Mouse (Mus musculus): ENCODE data around the gene Gm18336. TPM values are rescaled to one million over a fixed set of nuclear protein-coding genes. Genes with fewer than 3 reads are reported as not detected.
"Not testable (repeated sequence)": the region's sequence is repeated elsewhere in the genome, so short reads cannot be mapped to it uniquely, and the experiment has no call there.

The Gm18336 gene
- not detected for total RNA-seq (2021)

GRCm38 (mm10) chrX:73398636-73399035 is at the start of gene Gm18336:
TSS of gene Gm18336 (minus strand) at chrX:73398736.
- DNase-seq; intact Hi-C loops (cut with DNase I): not testable (repeated sequence)

DNA sequence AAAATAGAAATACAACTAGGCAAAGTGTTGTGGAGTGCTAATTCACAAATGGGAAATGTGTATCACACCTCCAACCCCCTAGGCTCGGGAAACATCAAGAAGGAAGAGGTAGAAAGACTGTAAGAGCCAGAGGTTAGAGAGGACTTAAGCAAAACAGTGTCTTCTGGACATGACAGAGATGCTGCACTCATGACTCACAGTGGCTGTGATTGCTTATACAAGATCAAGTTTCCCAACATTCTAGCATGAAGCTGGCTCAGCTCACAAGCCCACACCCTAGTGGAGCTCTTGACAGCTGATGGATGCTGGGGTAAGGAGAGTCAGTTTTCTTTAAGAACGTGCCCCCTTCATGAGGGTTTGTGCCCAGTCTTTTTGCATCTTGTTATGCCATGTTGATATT is 42.9 kb upstream of the Gm18336 start:
- no peak for DNase-seq
- intact Hi-C loops (cut with DNase I), result no loop called here

GRCm38 (mm10) chrX:73435252-73435651 is 36.7 kb upstream of the Gm18336 start, which contains the start of gene Trex2:
TSS of gene Trex2 (minus strand) at chrX:73435344.
- intact Hi-C loops (cut with DNase I), result no loop called here
- no peak for DNase-seq

DNA sequence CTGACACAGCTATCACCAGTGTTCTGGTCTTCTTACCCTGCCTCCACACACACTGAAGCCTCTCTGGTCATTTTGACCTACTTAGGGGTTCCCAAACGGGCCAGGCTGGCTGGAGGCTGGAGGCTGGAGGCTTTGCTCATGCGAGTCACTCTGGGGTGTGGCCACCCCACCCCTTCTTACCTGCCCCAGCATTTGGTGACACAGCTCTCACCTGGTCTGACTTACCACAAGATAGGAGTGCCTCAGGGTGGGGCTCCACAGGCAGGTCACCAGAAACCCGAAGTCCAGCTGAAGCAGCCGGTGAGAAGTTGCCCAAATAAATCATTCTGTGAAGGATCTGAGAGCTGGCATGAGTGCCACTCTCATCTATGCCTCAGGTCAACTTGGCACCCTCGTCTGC is 34.3 kb upstream of the Gm18336 start:
- DNase-seq, result no peak
- intact Hi-C loops (cut with DNase I), result no loop called here

- DNase-seq, result no peak
- intact Hi-C loops (cut with DNase I), result loop anchor here (1.0 kb wide), 1 partner anchor 118 kb away; no protein-coding TSS in a partner anchor
Measured at GRCm38 (mm10) chrX:73430036-73430435, 31.5 kb upstream of the Gm18336 start.

GRCm38 (mm10) chrX:73412767-73413166 is 14.2 kb upstream of the Gm18336 start:
- intact Hi-C loops (cut with DNase I), result no loop called here
- no peak for DNase-seq

- intact Hi-C loops (cut with DNase I), result no loop called here
- no peak for DNase-seq
Measured at GRCm38 (mm10) chrX:73410880-73411517, 12.5 kb upstream of the Gm18336 start, which contains the start of gene Zfp92. TSS of gene Zfp92 (plus strand) at chrX:73411096.

- DNase-seq, result no peak
- intact Hi-C loops (cut with DNase I), result no loop called here
Measured at GRCm38 (mm10) chrX:73401616-73402015, 3.1 kb upstream of the Gm18336 start.

GRCm38 (mm10) chrX:73400951-73401350 is 2.4 kb upstream of the Gm18336 start:
- DNase-seq, result no peak
- intact Hi-C loops (cut with DNase I), result no loop called here

DNA sequence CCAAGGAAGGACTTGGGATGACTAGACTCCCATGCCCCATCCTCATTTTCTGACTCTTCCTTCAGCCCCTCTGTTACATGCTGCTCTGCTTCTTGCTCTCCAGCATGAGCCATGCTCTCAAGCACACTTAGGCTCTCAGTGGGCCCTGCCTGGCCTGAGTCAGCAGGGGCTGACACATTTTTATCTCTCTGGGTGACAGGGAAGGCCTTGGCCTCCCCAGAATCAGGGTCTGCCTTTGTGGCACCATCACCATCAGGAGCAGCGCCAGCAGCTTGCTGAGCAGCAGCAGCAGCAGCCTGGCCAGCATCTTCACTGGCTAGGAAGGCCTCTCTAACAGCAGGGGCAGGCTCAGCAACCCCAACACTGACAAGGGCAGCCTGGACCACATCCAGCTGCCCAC is 2.1 kb downstream of the Gm18336 start:
- intact Hi-C loops (cut with DNase I), result no loop called here
- no peak for DNase-seq

DNA sequence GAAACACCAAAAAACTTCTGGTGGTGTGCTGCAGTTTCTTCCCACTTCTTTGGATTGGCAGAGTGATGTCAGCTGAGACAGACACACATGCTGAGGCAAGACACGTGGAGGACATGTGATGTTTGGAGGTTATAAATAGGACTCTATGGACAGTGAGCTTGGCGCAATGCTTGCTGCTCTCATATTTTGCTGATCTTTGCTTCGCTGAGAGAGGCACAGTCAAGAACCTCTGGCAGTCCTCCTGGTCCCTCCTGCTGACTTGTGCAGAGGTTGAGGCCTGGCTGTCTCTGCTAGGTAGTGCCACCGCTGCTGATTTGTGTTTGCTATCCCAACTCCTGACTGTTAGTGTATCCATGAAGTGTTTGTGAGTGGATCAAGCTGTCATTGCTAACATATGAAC is 7.1 kb downstream of the Gm18336 start:
- intact Hi-C loops (cut with DNase I), result no loop called here
- no peak for DNase-seq

GRCm38 (mm10) chrX:73384924-73385323 is 13.6 kb downstream of the Gm18336 start:
- intact Hi-C loops (cut with DNase I), result no loop called here
- no peak for DNase-seq

DNA sequence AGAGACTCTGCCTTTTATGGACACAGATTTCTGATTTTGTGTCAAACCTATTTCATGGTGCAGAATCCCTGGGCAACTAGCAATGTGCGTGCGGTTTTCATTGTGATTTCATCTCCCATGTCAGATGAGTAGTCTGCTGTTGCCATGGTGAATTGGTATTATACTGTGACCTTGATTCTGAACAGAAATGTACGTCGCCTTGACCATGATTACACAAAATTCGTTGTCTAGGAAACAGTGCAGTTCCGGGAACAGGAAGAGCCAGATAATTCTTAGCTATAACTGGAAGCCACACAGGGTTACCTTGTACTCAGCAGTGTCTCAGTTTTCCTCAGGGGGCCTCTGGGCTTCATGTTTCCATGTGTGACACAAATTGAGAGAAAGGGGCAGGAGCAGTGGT is 14.1 kb downstream of the Gm18336 start:
- no peak for DNase-seq
- intact Hi-C loops (cut with DNase I), result no loop called here

- intact Hi-C loops (cut with DNase I), result no loop called here
Measured at GRCm38 (mm10) chrX:73363291-73363690, 35.2 kb downstream of the Gm18336 start.

DNA sequence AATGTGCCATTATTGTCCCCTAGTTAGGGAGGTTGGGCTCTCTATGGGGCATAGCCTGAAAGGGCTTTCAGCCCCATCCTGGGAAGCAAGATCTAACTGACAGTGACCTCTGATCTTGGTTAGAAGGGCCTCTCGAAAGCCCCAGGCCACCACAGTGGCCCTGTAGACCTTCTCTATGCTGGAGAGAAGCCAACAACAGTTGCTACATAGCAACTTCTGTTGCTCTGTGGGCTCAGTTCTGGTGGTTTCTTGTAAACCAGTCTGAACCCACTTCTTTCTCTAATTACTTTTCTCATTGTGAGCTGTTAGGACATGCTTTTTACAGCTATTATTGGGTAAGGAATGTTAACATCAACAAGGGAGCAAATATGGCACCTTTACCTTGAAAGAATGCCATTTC is 41.8 kb downstream of the Gm18336 start:
- intact Hi-C loops (cut with DNase I), result no loop called here

More at GRCm38 (mm10) chrX:73363291-73363690, 35.2 kb downstream of the Gm18336 start:
- no peak for DNase-seq

DNA sequence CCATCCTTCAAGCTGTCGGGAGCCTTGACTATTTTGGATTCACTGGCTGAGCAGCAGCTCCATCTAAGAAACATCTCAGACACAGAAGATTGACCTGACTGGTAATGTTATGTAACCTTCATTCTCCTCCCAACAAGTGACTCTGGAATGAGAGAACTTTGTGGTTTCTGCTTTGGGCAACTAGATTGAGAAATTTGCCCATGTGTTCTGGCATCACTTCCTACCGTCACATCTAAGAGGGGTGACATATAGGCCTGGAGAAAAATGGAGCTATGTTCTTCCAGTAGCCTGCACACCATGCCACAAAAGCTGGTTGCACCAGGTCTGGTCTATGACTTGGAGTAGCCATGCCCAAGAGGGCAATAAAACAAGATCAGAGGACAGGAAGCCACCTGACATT is 42.4 kb downstream of the Gm18336 start:
- intact Hi-C loops (cut with DNase I), result no loop called here
- no peak for DNase-seq

More for the DNA sequence above, 41.8 kb downstream of the Gm18336 start:
- no peak for DNase-seq

Other genes starting within 250 kb of the Gm18336 start
- not detected for gene Xlr5b, start 249.9 kb downstream of the Gm18336 start, total RNA-seq (2021)
- not detected for gene DXBay18, start 249.3 kb downstream of the Gm18336 start, total RNA-seq (2021)
- not detected for gene Spin2d, start 221.7 kb downstream of the Gm18336 start, total RNA-seq (2021)
- 1 to 10 TPM in 1 of 2 experiments, under 1 TPM in 1; 0.53 to 1.7 TPM for gene Xlr3b, start 206.5 kb downstream of the Gm18336 start, total RNA-seq (2021)
- 1 to 10 TPM in 1 of 2 experiments, under 1 TPM in 1; 0.42 to 2.5 TPM for gene Xlr4b, start 184.4 kb downstream of the Gm18336 start, total RNA-seq (2021)
- gene F8a, start 170.4 kb downstream of the Gm18336 start, total RNA-seq (2021), result 1 to 10 TPM; 6.6 to 7.5 TPM
- gene Xlr4c, start 155.6 kb downstream of the Gm18336 start, total RNA-seq (2021), result not detected
- not detected for gene Xlr3c, start 133.3 kb downstream of the Gm18336 start, total RNA-seq (2021)
- not detected for gene Xlr5a, start 105.8 kb downstream of the Gm18336 start, total RNA-seq (2021)
- not detected for gene Xlr5c, start 105.8 kb downstream of the Gm18336 start, total RNA-seq (2021)
- gene Gm45015, start 61.9 kb downstream of the Gm18336 start, total RNA-seq (2021), result not detected
- gene Zfp275, start 56.1 kb downstream of the Gm18336 start, total RNA-seq (2021), result 1 to 10 TPM; 4.4 to 6.0 TPM
- gene Zfp92, start 12.4 kb upstream of the Gm18336 start, total RNA-seq (2021), result not detected
- gene Trex2, start 36.6 kb upstream of the Gm18336 start, total RNA-seq (2021), result not detected
- 1 to 10 TPM; 6.8 to 6.9 TPM for gene Haus7, start 60.3 kb upstream of the Gm18336 start, total RNA-seq (2021)
- gene Bgn, start 84.9 kb upstream of the Gm18336 start, total RNA-seq (2021), result 100 to 1,000 TPM; 229 to 253 TPM
- gene Atp2b3, start 104.3 kb upstream of the Gm18336 start, total RNA-seq (2021), result under 1 TPM in 1 of 2 experiments, not detected in 1; 0.08 TPM
- gene Dusp9, start 240.7 kb upstream of the Gm18336 start, total RNA-seq (2021), result not detected